Comparison of ENCODE assay signal across 23 mouse cellular contexts in genomic region chr7:48918389-48918788, GRCm38 (mm10). TPM values are rescaled to one million over a fixed set of nuclear protein-coding genes. Genes with fewer than 3 reads are reported as not detected.
DNase-seq lines count a peak whose midpoint lies in the region; ATAC-seq and TF ChIP-seq lines count a peak whose summit lies in the region.
"Had no signal": no experiment of that assay in that cellular context is flagged by ENCODE, and none has a peak within 500 bp of the region (broad histone marks: within the 10 kb centered on the region; RNA-seq: fewer than 3 reads in every experiment).

No protein-coding gene starts in this region.

- no peak overlapping the region for H3K9ac ChIP-seq in lung, embryonic 16.5 days (ENCODE audit: low read length)
- H3K9ac ChIP-seq: embryonic facial prominence, embryonic 13.5 days; forebrain, embryonic 13.5 days; heart, embryonic 12.5 days; hindbrain, embryonic 13.5 days had no signal

- no peaks in the 10 kb centered on the region for H3K27me3 ChIP-seq in heart, embryonic 10.5 days (ENCODE audit: insufficient read depth, poor library complexity, severe bottlenecking)
- no peaks in the 10 kb centered on the region for H3K27me3 ChIP-seq in lung, embryonic 16.5 days (ENCODE audit: control insufficient read depth, insufficient read depth, low read depth, low read length)
- H3K27me3 ChIP-seq in C2C12 (ENCODE audit: control insufficient read depth, insufficient read depth, insufficient read length), result no peaks in the 10 kb centered on the region
- H3K27me3 ChIP-seq: heart, embryonic 12.5 days had no signal

- WGBS in heart, embryonic 10.5 days, result 39% methylated on average over 11 of the region's 11 CpGs
- 45% methylated on average over 11 of the region's 11 CpGs for WGBS in lung, embryonic 16.5 days

- no peaks in the 10 kb centered on the region for H3K79me2 ChIP-seq in C2C12 (ENCODE audit: control insufficient read depth, insufficient read depth)

- no peak overlapping the region for H3ac ChIP-seq in C2C12 (ENCODE audit: control insufficient read depth, insufficient read length, low read depth)

- no peaks in the 10 kb centered on the region for H3K9me3 ChIP-seq in heart, embryonic 10.5 days
- H3K9me3 ChIP-seq in lung, embryonic 16.5 days (ENCODE audit: control insufficient read depth, low read length), result no peaks in the 10 kb centered on the region
- H3K9me3 ChIP-seq: embryonic facial prominence, embryonic 13.5 days; forebrain, embryonic 13.5 days; G1E; heart, embryonic 12.5 days; hindbrain, embryonic 13.5 days had no signal

- peak overlapping the region; percentile 52; the same call in 1 of the 2 replicates for H3K27ac ChIP-seq in heart, embryonic 10.5 days
- no peak overlapping the region for H3K27ac ChIP-seq in lung, embryonic 16.5 days (ENCODE audit: low read length)
- H3K27ac ChIP-seq: embryonic facial prominence, embryonic 13.5 days; forebrain, embryonic 13.5 days; hindbrain, embryonic 13.5 days; hindbrain, postnatal 0 days had no signal

- no peaks in the 10 kb centered on the region for H3K36me3 ChIP-seq in heart, embryonic 10.5 days
- no peaks in the 10 kb centered on the region for H3K36me3 ChIP-seq in lung, embryonic 16.5 days (ENCODE audit: control insufficient read depth, insufficient read depth, low read length)
- H3K36me3 ChIP-seq in C2C12 (ENCODE audit: control insufficient read depth, insufficient read depth), result no peaks in the 10 kb centered on the region
- H3K36me3 ChIP-seq: embryonic facial prominence, embryonic 13.5 days; G1E; heart, embryonic 12.5 days; hindbrain, embryonic 13.5 days had no signal

- no peak for ATAC-seq in lung, embryonic 16.5 days (ENCODE audit: low read depth)
- ATAC-seq: forebrain, embryonic 13.5 days; hindbrain, postnatal 0 days had no signal

- no peak for TF ChIP-seq CTCF in C2C12 (IDR thresholded peaks at IDR 0.05; ENCODE audit: control insufficient read depth, insufficient read depth, insufficient read length)

- no peak for DNase-seq in heart, embryonic 10.5 days (ENCODE audit: low spot score)
- no peak for DNase-seq in heart, adult 9 months (ENCODE audit: low spot score in 2 of 2)
- no peak for DNase-seq in lung, postnatal 36 days
- peak; percentile 29 for DNase-seq in NIH3T3 (ENCODE audit: low read depth)
- no peak for DNase-seq in urinary bladder, adult 2 months (ENCODE audit: low spot score)
- no peak for DNase-seq in lung, postnatal 10 days
- DNase-seq: adrenal gland, postnatal 10 days; B cell, adult 2 months; cerebellum, adult 11 months; cerebellum, adult 8-10 months; cerebellum, postnatal 25 days; gastrocnemius, postnatal 36 days; heart, adult 11 months; heart, postnatal 36 days; kidney, adult 11 months had no signal

- no peak overlapping the region for H3K4me3 ChIP-seq in heart, embryonic 10.5 days
- H3K4me3 ChIP-seq in lung, embryonic 16.5 days (ENCODE audit: low read length), result no peak overlapping the region
- peak overlapping the region; percentile 32 for H3K4me3 ChIP-seq in C2C12 (ENCODE audit: insufficient read depth, poor library complexity, severe bottlenecking)
- H3K4me3 ChIP-seq: embryonic facial prominence, embryonic 13.5 days; forebrain, embryonic 13.5 days; heart, embryonic 12.5 days; hindbrain, embryonic 13.5 days had no signal

- peaks cover 29% of the 10 kb centered on the region; the same call in 1 of the 2 replicates for H3K4me1 ChIP-seq in heart, embryonic 10.5 days
- H3K4me1 ChIP-seq in lung, embryonic 16.5 days (replicated peaks; ENCODE audit: control insufficient read depth, insufficient read depth, low read length), result peaks cover 12% of the 10 kb centered on the region

- H3K4me2 ChIP-seq in lung, embryonic 16.5 days (ENCODE audit: low read depth, low read length), result peak overlapping the region; percentile 25; the same call in 1 of the 2 replicates
- H3K4me2 ChIP-seq: embryonic facial prominence, embryonic 13.5 days; forebrain, embryonic 13.5 days; heart, embryonic 12.5 days; hindbrain, embryonic 13.5 days had no signal

- H3K79me3 ChIP-seq in C2C12 (ENCODE audit: low read depth), result peaks cover 5% of the 10 kb centered on the region

TF ChIP-seq in C2C12, 6 proteins besides CTCF, POLR2A, EP300 and RAD21:
- TF ChIP-seq MYOD1 (IDR thresholded peaks at IDR 0.05; ENCODE audit: control insufficient read depth, insufficient read length, low read depth) (peak; percentile 58), USF1 (IDR thresholded peaks at IDR 0.05; ENCODE audit: low read depth) (no peak), CEBPB (IDR thresholded peaks at IDR 0.05; ENCODE audit: low read depth) (no peak), MAX (IDR thresholded peaks at IDR 0.05) (no peak), FOSL1 (IDR thresholded peaks at IDR 0.05; ENCODE audit: insufficient read depth, low read length, poor library complexity, severe bottlenecking) (no peak), MYOG (IDR thresholded peaks at IDR 0.05; ENCODE audit: control insufficient read depth, extremely low read depth, insufficient read length) (no peak)

RNA-seq across cellular contexts. Expression of gene Nav2, which starts 9.9 kb away (rescaled TPM):
- 23.3 and 27.7 TPM in 2 replicates for polyA plus RNA-seq in heart, embryonic 10.5 days (2016; fragmentation: Nextera tagmentation; extraction: Ambion mirVana)
- polyA plus RNA-seq in lung, embryonic 16.5 days (2015; fragmentation: Nextera tagmentation; extraction: Ambion mirVana), result 27.3 and 33.8 TPM in 2 replicates
- polyA plus RNA-seq in C2C12 (2012; fragmentation: generic; extraction: Trizol), result 4.7 TPM
- polyA plus RNA-seq in urinary bladder, adult 2 months (2012; rRNA removed), result 4.6 and 13.9 TPM in 2 replicates
- polyA plus RNA-seq: G1E had no signal

RNA-seq across cellular contexts. Expression of gene E2f8, which starts 37.0 kb away (rescaled TPM):
- polyA plus RNA-seq in heart, embryonic 10.5 days (2016; fragmentation: Nextera tagmentation; extraction: Ambion mirVana), result 21.9 and 25.4 TPM in 2 replicates
- polyA plus RNA-seq in lung, embryonic 16.5 days (2015; fragmentation: Nextera tagmentation; extraction: Ambion mirVana), result 20.5 and 22.0 TPM in 2 replicates
- polyA plus RNA-seq in C2C12 (2012; fragmentation: generic; extraction: Trizol), result 28.2 TPM
- polyA plus RNA-seq in urinary bladder, adult 2 months (2012; rRNA removed), result 0.48 and 0.60 TPM in 2 replicates

Comparison
In these comparisons a context has a peak if more than half of its experiments do, and no peak if none do; other contexts are left out.
1. RNA of gene E2f8, which starts 37.0 kb away (polyA plus RNA-seq): 28.2 TPM in C2C12 (single experiment), 20.5 to 22.0 TPM in lung, embryonic 16.5 days and 21.9 to 25.4 TPM in heart, embryonic 10.5 days; 0.48 to 0.60 TPM in urinary bladder, adult 2 months; every median in the first group is over 10 times any median in the second.